Mouse (Mus musculus): ENCODE data around the gene Myh3. TPM values are rescaled to one million over a fixed set of nuclear protein-coding genes. Genes with fewer than 3 reads are reported as not detected.

Myh3 gene
- polyA plus RNA-seq, 2 experiments: 0.06 TPM

DNA sequence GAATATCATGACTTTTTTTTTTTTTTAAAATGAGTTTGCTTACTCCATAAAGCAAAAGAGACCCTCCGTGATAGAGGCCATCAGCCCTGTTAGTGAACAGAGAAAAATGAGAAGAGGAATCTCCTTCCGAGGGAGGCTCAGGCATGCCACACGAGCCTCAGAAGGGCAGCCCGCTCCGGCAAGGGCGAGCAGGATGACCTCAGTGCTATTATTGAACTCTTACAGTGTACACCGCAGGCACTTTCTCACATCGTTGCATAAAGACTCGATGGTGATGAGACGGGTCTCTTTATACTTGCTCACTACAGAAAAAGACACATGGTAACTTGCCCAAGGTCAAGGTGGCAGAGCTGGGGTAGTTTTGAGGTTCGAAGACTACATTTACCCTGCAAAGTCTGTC, 26.6 kb downstream of the Myh3 start:
- H3K4me2 ChIP-seq (ENCODE audit: low read depth): no peak overlapping the region
- ATAC-seq (ENCODE audit: insufficient read depth) (no peak), DNase-seq (ENCODE audit: low read depth in 3 of 3, low spot score in 3 of 3) (no peak)
- no peaks in the 10 kb centered on the region for H3K4me1 ChIP-seq (replicated peaks; ENCODE audit: control insufficient read depth in 2 of 2, insufficient read depth in 2 of 2, low read length in 1 of 2)
- H3K27ac ChIP-seq: no peak overlapping the region
- WGBS (ENCODE audit: insufficient replicate concordance): 64% methylated on average over 11 of the region's 11 CpGs
- no peaks in the 10 kb centered on the region for H3K36me3 ChIP-seq (replicated peaks; ENCODE audit: control insufficient read depth, insufficient read depth, low read depth)
- H3K9me3 ChIP-seq (ENCODE audit: control insufficient read depth, low read length): no peaks in the 10 kb centered on the region
- H3K4me3 ChIP-seq (ENCODE audit: insufficient read depth in 1 of 2, low read depth in 2 of 2, low read length in 2 of 2): no peak overlapping the region
- TF ChIP-seq CTCF (IDR thresholded peaks at IDR 0.05; ENCODE audit: low read depth) (no peak), EP300 (IDR thresholded peaks at IDR 0.05; ENCODE audit: low read depth) (no peak)
- no peaks in the 10 kb centered on the region for H3K27me3 ChIP-seq (ENCODE audit: control insufficient read depth, insufficient read depth, low read length)
- H3K9ac ChIP-seq (replicated peaks): no peak overlapping the region

DNA sequence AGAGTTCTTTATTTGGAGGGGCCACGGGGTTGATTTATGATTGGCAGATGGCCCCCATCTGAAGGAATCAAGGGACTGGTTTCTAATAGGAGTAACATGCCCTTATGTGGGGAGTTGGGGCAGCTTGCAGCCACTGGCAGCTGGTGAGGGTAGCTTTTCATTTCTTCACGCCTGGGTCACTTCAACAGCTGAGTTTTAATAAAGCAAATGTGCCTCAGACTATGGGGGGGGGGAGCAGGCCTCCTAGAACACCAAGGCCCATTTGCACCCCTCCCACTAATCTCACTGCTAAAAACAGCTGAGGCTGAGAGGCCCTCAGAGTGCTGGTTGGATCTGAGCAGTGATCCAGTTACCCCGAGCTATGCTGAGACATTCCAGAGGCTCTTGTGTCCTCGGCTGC, 27.6 kb downstream of the Myh3 start:
- no peak overlapping the region for H3K9ac ChIP-seq (replicated peaks)
- WGBS (ENCODE audit: insufficient replicate concordance): 54% methylated on average over 4 of the region's 4 CpGs
- no peak overlapping the region for H3K4me2 ChIP-seq (ENCODE audit: low read depth)
- no peaks in the 10 kb centered on the region for H3K4me1 ChIP-seq (replicated peaks; ENCODE audit: control insufficient read depth in 2 of 2, insufficient read depth in 2 of 2, low read length in 1 of 2)
- H3K4me3 ChIP-seq (ENCODE audit: insufficient read depth in 1 of 2, low read depth in 2 of 2, low read length in 2 of 2): no peak overlapping the region
- no peak overlapping the region for H3K27ac ChIP-seq
- H3K27me3 ChIP-seq (ENCODE audit: control insufficient read depth, insufficient read depth, low read length): no peaks in the 10 kb centered on the region
- H3K9me3 ChIP-seq (ENCODE audit: control insufficient read depth, low read length): no peaks in the 10 kb centered on the region
- no peaks in the 10 kb centered on the region for H3K36me3 ChIP-seq (replicated peaks; ENCODE audit: control insufficient read depth, insufficient read depth, low read depth)
- TF ChIP-seq CTCF (IDR thresholded peaks at IDR 0.05; ENCODE audit: low read depth) (no peak), EP300 (IDR thresholded peaks at IDR 0.05; ENCODE audit: low read depth) (no peak)
- DNase-seq (ENCODE audit: low read depth in 3 of 3, low spot score in 3 of 3) (no peak), ATAC-seq (ENCODE audit: insufficient read depth) (no peak)

DNA sequence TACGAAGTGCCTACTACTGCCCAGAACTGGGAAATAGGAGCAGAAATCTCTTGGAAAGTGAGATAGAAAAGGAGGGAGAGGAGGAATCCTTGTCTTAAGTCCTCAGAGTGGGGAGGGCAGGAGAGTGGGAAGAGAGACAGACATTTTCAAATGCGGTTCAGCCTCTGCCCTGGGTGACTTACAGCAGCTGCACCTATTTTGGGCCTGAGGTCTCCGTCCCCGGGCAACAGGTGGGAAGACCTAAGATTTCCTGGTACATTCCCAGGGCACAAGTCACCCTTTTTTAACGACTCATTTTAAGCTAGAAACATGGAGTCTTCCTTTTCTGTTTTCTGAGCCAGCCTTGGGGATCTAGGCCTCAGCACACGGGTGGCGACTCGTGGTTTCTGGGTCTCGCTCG, 28.9 kb downstream of the Myh3 start:
- Histone ChIP-seq H3K27ac (no peak overlapping the region), H3K4me1 (replicated peaks; ENCODE audit: control insufficient read depth in 2 of 2, insufficient read depth in 2 of 2, low read length in 1 of 2) (no peaks in the 10 kb centered on the region), H3K36me3 (replicated peaks; ENCODE audit: control insufficient read depth, insufficient read depth, low read depth) (no peaks in the 10 kb centered on the region), H3K27me3 (ENCODE audit: control insufficient read depth, insufficient read depth, low read length) (no peaks in the 10 kb centered on the region), H3K9ac (replicated peaks) (no peak overlapping the region), H3K4me3 (ENCODE audit: insufficient read depth in 1 of 2, low read depth in 2 of 2, low read length in 2 of 2) (no peak overlapping the region), H3K4me2 (ENCODE audit: low read depth) (no peak overlapping the region), H3K9me3 (ENCODE audit: control insufficient read depth, low read length) (no peaks in the 10 kb centered on the region)
- 73% methylated on average over 10 of the region's 10 CpGs for WGBS (ENCODE audit: insufficient replicate concordance)
- ATAC-seq (ENCODE audit: insufficient read depth): no peak
- no peak for DNase-seq (ENCODE audit: low read depth in 3 of 3, low spot score in 3 of 3)
- TF ChIP-seq EP300 (IDR thresholded peaks at IDR 0.05; ENCODE audit: low read depth) (no peak), CTCF (IDR thresholded peaks at IDR 0.05; ENCODE audit: low read depth) (no peak)

DNA sequence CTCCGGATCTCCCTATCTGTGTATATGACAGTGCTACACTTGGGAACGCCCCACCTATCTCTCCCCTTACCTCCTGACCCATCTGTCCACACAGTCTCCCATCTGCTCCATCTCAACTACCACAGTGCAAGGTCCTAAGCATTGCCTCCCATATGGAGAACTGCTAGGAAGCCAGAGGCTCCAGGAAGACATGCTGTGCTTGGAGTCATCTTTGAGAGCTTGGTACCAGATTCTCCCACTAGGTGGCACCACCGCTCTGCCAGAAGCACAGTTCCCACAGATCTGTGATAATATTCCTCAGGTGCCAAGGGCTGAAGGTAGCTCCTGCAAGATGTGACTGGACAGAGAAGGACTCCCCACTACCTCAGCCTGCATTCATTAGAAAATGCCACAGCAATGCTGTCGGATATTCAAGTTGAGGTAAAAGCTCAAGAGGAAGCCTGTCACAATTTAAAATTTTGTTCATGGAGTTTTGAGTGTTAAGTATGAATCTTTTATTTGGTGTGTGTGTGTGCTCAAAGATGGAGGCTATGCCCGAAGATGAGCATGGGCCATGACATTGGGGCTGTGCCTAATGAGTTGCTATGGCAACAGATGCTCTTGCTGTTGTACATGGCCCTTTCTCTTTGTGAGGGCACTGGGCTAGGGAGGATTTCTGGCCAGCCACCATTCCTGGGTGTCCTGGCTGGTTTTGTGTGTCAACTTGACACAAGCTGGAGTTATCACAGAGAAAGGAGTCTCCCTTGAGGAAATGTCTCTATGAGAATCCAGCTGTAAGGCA, 32.3 kb downstream of the Myh3 start:
- ATAC-seq (ENCODE audit: insufficient read depth): no peak
- peak in 1 of 3 experiments; percentile 2 for DNase-seq (ENCODE audit: low read depth in 3 of 3, low spot score in 3 of 3)

DNA sequence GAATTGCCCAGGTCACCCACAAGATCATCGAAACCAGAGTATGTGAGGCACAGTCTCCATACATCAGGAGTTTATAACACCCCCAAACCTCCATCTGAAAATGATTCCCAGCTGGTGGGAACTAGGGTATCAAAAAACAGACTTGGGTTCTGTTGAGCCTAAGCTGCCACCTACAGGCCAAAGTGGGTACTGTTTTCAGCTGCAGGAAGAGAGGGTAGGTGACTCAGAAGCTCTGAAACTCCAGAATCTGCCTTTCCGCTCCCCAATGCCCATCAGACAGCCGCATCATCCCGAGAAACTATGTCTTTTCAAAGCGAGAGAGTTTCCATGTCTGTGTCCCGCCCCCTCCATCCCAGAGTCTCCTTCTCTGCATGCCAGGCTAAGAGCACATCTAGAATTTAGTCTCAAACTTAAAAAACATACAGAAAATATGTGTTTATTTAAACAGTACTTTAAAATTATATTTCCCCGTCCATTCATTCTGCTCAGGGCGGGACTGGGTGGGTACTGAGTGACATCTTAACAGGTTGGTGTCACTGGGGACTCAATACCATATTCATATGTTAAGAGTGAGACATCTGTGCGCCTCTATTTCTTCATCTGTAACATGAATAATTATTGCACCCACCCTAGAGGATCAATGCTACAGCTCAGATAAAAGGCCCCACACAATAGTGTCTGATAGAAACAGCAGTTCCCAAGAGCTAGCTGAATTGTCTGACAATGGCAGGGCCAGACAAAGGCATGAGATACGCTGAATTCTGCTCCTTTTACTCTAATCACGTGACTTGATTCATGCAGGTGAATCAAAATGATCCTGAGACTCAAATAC, 34.1 kb downstream of the Myh3 start:
- ATAC-seq (ENCODE audit: insufficient read depth) (no peak), DNase-seq (ENCODE audit: low read depth in 3 of 3, low spot score in 3 of 3) (peak in 2 of 3 experiments; percentile 20 to 38)
- TF ChIP-seq EP300 (IDR thresholded peaks at IDR 0.05; ENCODE audit: low read depth): no peak
- TF ChIP-seq CTCF (IDR thresholded peaks at IDR 0.05; ENCODE audit: low read depth): peak; percentile 78
- H3K9me3 ChIP-seq (ENCODE audit: control insufficient read depth, low read length): no peaks in the 10 kb centered on the region
- no peak overlapping the region for H3K27ac ChIP-seq
- no peak overlapping the region for H3K4me2 ChIP-seq (ENCODE audit: low read depth)
- WGBS (ENCODE audit: insufficient replicate concordance): 16% methylated on average over 11 of the region's 11 CpGs
- no peak overlapping the region for H3K9ac ChIP-seq (replicated peaks)
- H3K4me3 ChIP-seq (ENCODE audit: insufficient read depth in 1 of 2, low read depth in 2 of 2, low read length in 2 of 2): no peak overlapping the region
- no peaks in the 10 kb centered on the region for H3K27me3 ChIP-seq (ENCODE audit: control insufficient read depth, insufficient read depth, low read length)
- H3K4me1 ChIP-seq (replicated peaks; ENCODE audit: control insufficient read depth in 2 of 2, insufficient read depth in 2 of 2, low read length in 1 of 2): no peaks in the 10 kb centered on the region
- no peaks in the 10 kb centered on the region for H3K36me3 ChIP-seq (replicated peaks; ENCODE audit: control insufficient read depth, insufficient read depth, low read depth)

More for the DNA sequence above, 32.3 kb downstream of the Myh3 start:
- Histone ChIP-seq H3K36me3 (replicated peaks; ENCODE audit: control insufficient read depth, insufficient read depth, low read depth) (no peaks in the 10 kb centered on the region), H3K4me1 (replicated peaks; ENCODE audit: control insufficient read depth in 2 of 2, insufficient read depth in 2 of 2, low read length in 1 of 2) (no peaks in the 10 kb centered on the region), H3K27me3 (ENCODE audit: control insufficient read depth, insufficient read depth, low read length) (no peaks in the 10 kb centered on the region), H3K27ac (no peak overlapping the region), H3K4me3 (ENCODE audit: insufficient read depth in 1 of 2, low read depth in 2 of 2, low read length in 2 of 2) (no peak overlapping the region), H3K9me3 (ENCODE audit: control insufficient read depth, low read length) (no peaks in the 10 kb centered on the region), H3K4me2 (ENCODE audit: low read depth) (no peak overlapping the region), H3K9ac (replicated peaks) (no peak overlapping the region)
- TF ChIP-seq EP300 (IDR thresholded peaks at IDR 0.05; ENCODE audit: low read depth) (no peak), CTCF (IDR thresholded peaks at IDR 0.05; ENCODE audit: low read depth) (peak; percentile 80)
- 23% methylated on average over 5 of the region's 5 CpGs for WGBS (ENCODE audit: insufficient replicate concordance)

Measured in liver, embryonic 14.5 days (tissue).